Mouse (Mus musculus) ES-E14 (cell line): ENCODE data around the gene Clrn3. TPM values are rescaled to one million over a fixed set of nuclear protein-coding genes. Genes with fewer than 3 reads are reported as not detected.

Experiments
- DNase-seq: peaks from one replicate; pipeline ENCODE4 v3.0.0-alpha.2; 2013; ENCODE audit warnings: low read depth, low spot score
- H3K27ac ChIP-seq: 2 replicates; pipeline ENCODE4 v1.5.1; 2012; ENCODE audit warnings: low read depth, mild to moderate bottlenecking, low read length, moderate library complexity, mixed read lengths; ENCODE audit not compliant: poor library complexity, insufficient read depth, severe bottlenecking
- H3K36me3 ChIP-seq: 2 replicates; pipeline ENCODE4 v1.6.1; 2012; ENCODE audit warnings: mild to moderate bottlenecking, low read length, moderate library complexity, mixed read lengths; ENCODE audit not compliant: control insufficient read depth, poor library complexity, insufficient read depth, severe bottlenecking
- H3K4me1 ChIP-seq, 2 experiments: fragments of 150-350 bp in 1 of 2; sonication (generic) in 1 of 2; 2 replicates each; pipeline ENCODE4 v1.6.1; 2012; ENCODE audit warnings: low read length in 2 of 2, mild to moderate bottlenecking in 1 of 2, mixed read lengths in 1 of 2; ENCODE audit not compliant: control insufficient read depth in 2 of 2, insufficient read depth in 2 of 2, poor library complexity in 1 of 2
- H3K4me3 ChIP-seq, 2 experiments: fragments of 150-350 bp in 1 of 2; sonication (generic) in 1 of 2; 2 replicates each; pipeline ENCODE4 v1.5.1; 2012; ENCODE audit warnings: low read length in 2 of 2, low read depth in 1 of 2, mild to moderate bottlenecking in 1 of 2, mixed read lengths in 1 of 2; ENCODE audit not compliant: insufficient read depth in 1 of 2, poor library complexity in 1 of 2, severe bottlenecking in 1 of 2
- H3K9ac ChIP-seq: 2 replicates; pipeline ENCODE4 v1.6.1; 2012; ENCODE audit warnings: low read depth, mild to moderate bottlenecking, low read length, mixed read lengths; ENCODE audit not compliant: poor library complexity, insufficient read depth, severe bottlenecking
- H3K9me3 ChIP-seq: fragments of 150-350 bp; sonication (generic); 2 replicates; pipeline ENCODE4 v1.6.1; 2012; ENCODE audit warnings: low read depth, mild to moderate bottlenecking, low read length; ENCODE audit not compliant: control insufficient read depth, insufficient read depth
- CHD2 ChIP-seq: IDR thresholded peaks from 2 replicates; pipeline ENCODE4 v1.6.1; 2014; ENCODE audit warnings: mild to moderate bottlenecking, low read depth, low read length, inconsistent platforms
- HCFC1 ChIP-seq: IDR thresholded peaks from 2 replicates; pipeline ENCODE4 v1.6.1; 2012; ENCODE audit warnings: low read length, inconsistent platforms, borderline replicate concordance; ENCODE audit not compliant: insufficient read depth
- MAFK ChIP-seq: IDR thresholded peaks from 2 replicates; pipeline ENCODE4 v1.6.1; 2014; ENCODE audit warnings: mild to moderate bottlenecking, low read depth, low read length, inconsistent platforms; ENCODE audit not compliant: insufficient read depth
- ZC3H11A ChIP-seq: IDR thresholded peaks from 2 replicates; pipeline ENCODE4 v1.6.1; 2012; ENCODE audit warnings: low read depth, mild to moderate bottlenecking, inconsistent platforms, low read length, borderline replicate concordance
- ZNF384 ChIP-seq: IDR thresholded peaks from 2 replicates; pipeline ENCODE4 v1.6.1; 2012; ENCODE audit warnings: low read depth, low read length, inconsistent platforms
- in situ Hi-C, 2 experiments: fragments of 600-800 bp; cut with MboI; formaldehyde crosslinking; loops; one replicate each; pipeline ENCODE4 v1.15.1; 2025; ENCODE audit warnings: low sequenced_read_pairs in 2 of 2, inconsistent platforms in 1 of 2; ENCODE audit not compliant: unreplicated experiment in 2 of 2
- total RNA-seq: library from RNA; depleted of rRNA; stranded (reverse); fragments of 300-350 nt; gene quantifications from 2 replicates; pipeline ENCODE4 v1.2.3, GENCODE M21; 2012

The Clrn3 gene
- total RNA-seq, 1 experiment: not detected

DNA sequence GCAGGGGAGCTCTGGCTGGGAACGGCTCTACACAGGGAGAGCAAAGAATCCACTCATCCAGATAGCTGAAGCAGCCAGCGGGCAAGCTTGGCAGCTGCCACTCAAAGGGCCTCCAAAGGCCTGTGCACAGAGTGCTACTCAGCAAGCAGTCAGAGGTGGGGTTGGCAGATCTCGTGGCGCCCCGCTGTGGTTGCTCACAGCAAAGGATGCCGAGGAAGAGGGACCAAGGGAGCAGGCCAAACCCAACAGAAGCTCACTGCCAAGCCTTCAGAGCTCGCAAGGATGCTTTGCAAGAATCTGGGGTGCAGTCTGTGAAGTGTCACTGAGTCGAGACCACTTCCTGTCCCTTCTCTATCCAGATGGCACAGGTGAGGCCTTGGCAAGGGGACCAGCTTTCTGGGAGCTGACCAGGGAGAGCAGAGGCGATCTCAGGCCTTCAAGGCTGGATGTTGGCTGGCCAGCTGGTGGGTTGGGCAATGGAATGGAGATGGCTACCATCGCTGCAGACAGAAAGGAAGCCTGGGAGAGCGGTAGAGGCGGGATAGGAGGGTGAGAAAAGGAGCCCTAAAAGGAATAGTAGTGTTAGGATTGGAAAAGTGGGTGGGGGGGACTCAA is 42.6 kb downstream of the Clrn3 start:
- Histone ChIP-seq H3K27ac (no peak overlapping the region), H3K4me1 (peaks cover 5 to 22% of the 10 kb centered on the region in 2 experiments; a peak in 3 of 4 replicates), H3K4me3 (no peak overlapping the region), H3K9ac (no peak overlapping the region), H3K9me3 (no peaks in the 10 kb centered on the region), H3K36me3 (no peaks in the 10 kb centered on the region)
- peak; percentile 40 for DNase-seq
- TF ChIP-seq CHD2: no peak
- TF ChIP-seq ZC3H11A: no peak
- TF ChIP-seq ZNF384: no peak
- no peak for TF ChIP-seq MAFK
- in situ Hi-C loops: loop anchor here in 1 of 2 experiments (5.0 kb wide), 1 partner anchor 79 kb away; no protein-coding TSS in a partner anchor

DNA sequence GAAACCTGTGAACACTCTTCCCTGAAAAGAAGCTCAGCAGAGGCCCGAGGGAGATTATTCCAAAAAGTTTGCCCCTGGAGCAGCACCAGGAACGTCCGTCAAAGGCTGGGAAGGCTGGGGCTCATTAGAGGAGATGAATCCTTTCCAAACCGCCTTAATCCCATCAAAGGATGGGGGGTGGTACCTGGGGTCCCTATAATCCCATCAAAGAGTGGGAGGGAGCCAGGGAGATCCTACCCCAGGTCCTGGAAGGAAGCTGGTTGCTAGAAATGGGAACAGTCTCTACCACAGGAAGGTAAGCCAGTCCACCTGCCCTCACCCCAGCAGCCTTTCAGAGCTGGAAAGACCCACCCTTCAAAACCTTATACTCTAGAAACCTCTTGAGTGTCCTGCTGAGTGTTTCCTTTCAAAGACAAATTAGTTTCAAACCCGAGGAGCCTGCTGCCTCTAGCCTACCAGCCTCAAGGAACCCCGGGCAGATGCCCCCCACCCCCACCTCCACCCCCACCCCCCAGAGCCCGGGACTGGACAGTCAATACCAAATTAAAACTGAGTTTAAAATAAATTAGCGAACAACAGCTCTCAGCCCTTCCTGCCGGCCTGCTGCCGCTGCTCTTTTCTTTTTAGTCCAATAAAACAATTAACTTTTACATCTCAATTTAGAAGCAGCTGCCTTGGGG is 43.2 kb downstream of the Clrn3 start:
- Histone ChIP-seq H3K9ac (no peak overlapping the region), H3K36me3 (no peaks in the 10 kb centered on the region), H3K9me3 (no peaks in the 10 kb centered on the region), H3K4me1 (peaks cover 5 to 22% of the 10 kb centered on the region in 2 experiments; a peak in 3 of 4 replicates), H3K4me3 (no peak overlapping the region), H3K27ac (peak overlapping the region; percentile 16; the same call in 1 of the 2 replicates)
- TF ChIP-seq ZNF384 (no peak), MAFK (no peak), CHD2 (no peak), HCFC1 (no peak), ZC3H11A (no peak)
- no peak for DNase-seq
- in situ Hi-C loops: loop anchor here in 1 of 2 experiments (5.0 kb wide), 1 partner anchor 78 kb away; no protein-coding TSS in a partner anchor

DNA sequence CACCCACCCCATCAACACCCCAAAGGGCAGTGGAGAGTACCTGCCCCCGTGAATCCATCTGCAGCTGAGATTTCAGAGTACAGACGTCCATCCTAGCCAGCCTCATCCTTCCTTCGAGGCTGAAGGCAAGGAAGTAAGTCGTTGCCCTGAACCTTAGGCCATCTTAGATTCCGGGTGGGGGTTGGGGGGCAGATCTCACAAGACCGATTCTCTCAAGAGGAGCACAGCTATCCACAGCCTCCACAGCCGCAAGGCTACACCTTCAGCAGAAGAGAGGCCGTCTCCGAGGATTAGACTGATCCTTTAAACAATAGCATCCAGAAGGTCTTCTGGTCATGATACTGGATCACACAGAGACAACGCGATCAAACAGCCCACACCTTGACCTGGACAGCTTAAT is 44.1 kb downstream of the Clrn3 start:
- H3K27ac ChIP-seq: no peak overlapping the region; the same call in 1 of the 2 replicates
- no peaks in the 10 kb centered on the region for H3K9me3 ChIP-seq
- no peak overlapping the region for H3K9ac ChIP-seq
- no peaks in the 10 kb centered on the region for H3K36me3 ChIP-seq
- TF ChIP-seq CHD2 (no peak), MAFK (no peak), ZC3H11A (no peak), HCFC1 (no peak), ZNF384 (no peak)
- no peak for DNase-seq
- H3K4me1 ChIP-seq: peaks cover 7 to 27% of the 10 kb centered on the region in 2 experiments; a peak in 3 of 4 replicates
- in situ Hi-C loops: no loop called here
- H3K4me3 ChIP-seq: no peak overlapping the region

DNA sequence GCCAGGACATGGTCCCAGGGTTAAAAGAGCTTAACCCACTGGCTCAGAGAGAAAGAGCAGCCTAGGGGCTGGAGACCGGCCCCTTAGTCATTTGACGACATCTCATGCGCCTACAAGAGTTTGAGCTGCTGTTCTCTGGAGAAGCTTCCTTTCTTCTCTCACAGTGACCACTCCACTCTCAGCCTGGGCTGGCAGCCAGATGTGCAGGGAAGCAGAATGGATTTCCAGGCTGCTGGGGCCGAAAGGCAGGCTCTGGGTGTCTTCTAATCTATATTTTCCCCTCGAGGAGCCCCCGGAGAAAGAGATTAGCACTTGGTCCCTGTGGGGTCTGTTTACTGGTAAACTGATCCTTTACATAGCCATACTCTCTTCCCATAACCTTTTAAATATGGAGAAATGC is 44.7 kb downstream of the Clrn3 start:
- Histone ChIP-seq H3K4me1 (peaks cover 7 to 29% of the 10 kb centered on the region in 2 experiments; a peak in 3 of 4 replicates), H3K4me3 (no peak overlapping the region), H3K36me3 (no peaks in the 10 kb centered on the region), H3K27ac (no peak overlapping the region), H3K9ac (no peak overlapping the region), H3K9me3 (no peaks in the 10 kb centered on the region)
- no peak for TF ChIP-seq ZC3H11A
- no peak for TF ChIP-seq CHD2
- TF ChIP-seq ZNF384: no peak
- TF ChIP-seq MAFK: no peak
- no peak for TF ChIP-seq HCFC1
- in situ Hi-C loops: no loop called here
- no peak for DNase-seq
